Mouse (Mus musculus): ENCODE data around the gene Xirp2. TPM values are rescaled to one million over a fixed set of nuclear protein-coding genes. Genes with fewer than 3 reads are reported as not detected.
"Not testable (repeated sequence)": the region's sequence is repeated elsewhere in the genome, so short reads cannot be mapped to it uniquely, and the experiment has no call there.

Xirp2 gene
- polyA plus RNA-seq, 1 experiment from 2014 or later = 0.10 TPM

GRCm38 (mm10) chr2:67467036-67467435, 21.2 kb downstream of the Xirp2 start:
- Histone ChIP-seq H3K4me1 (ENCODE audit: control insufficient read depth, insufficient read depth, low read length) (no peaks in the 10 kb centered on the region), H3K27ac (ENCODE audit: low read depth, low read length) (no peak overlapping the region), H3K9me3 (replicated peaks; ENCODE audit: control insufficient read depth, low read length) (no peaks in the 10 kb centered on the region), H3K27me3 (ENCODE audit: control insufficient read depth, insufficient read depth, low read length) (no peaks in the 10 kb centered on the region), H3K9ac (ENCODE audit: low read depth, low read length) (no peak overlapping the region), H3K4me3 (ENCODE audit: low read depth, low read length) (no peak overlapping the region), H3K36me3 (ENCODE audit: control insufficient read depth, insufficient read depth, low read length) (no peaks in the 10 kb centered on the region), H3K4me2 (no peak overlapping the region)
- 81% methylated on average over 7 of the region's 7 CpGs for WGBS (ENCODE audit: insufficient replicate concordance)
- no peak for ATAC-seq (replicated peaks; ENCODE audit: insufficient number of reproducible peaks, low FRiP score, low TSS enrichment)

DNA sequence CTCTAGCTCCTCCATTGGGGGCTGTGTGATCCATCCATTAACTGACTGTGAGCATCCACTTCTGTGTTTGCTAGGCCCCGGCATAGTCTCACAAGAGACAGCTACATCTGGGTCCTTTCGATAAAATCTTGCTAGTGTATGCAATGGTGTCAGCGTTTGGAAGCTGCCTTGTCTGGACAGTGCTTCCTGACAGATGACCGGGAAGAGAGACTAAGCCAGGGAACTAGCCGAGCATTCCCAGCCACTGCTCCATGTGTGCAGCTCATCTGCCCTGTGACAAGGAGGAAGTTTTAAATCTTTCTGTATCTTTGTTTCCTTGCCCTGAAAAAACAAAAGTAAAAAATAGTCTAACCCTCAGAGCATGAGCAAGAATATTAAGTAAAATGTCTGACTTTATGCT, 24.2 kb downstream of the Xirp2 start:
- H3K9ac ChIP-seq (ENCODE audit: low read depth, low read length); H3K27me3 ChIP-seq (ENCODE audit: control insufficient read depth, insufficient read depth, low read length); H3K4me3 ChIP-seq (ENCODE audit: low read depth, low read length); ATAC-seq (replicated peaks; ENCODE audit: insufficient number of reproducible peaks, low FRiP score, low TSS enrichment); H3K36me3 ChIP-seq (ENCODE audit: control insufficient read depth, insufficient read depth, low read length); H3K4me1 ChIP-seq (ENCODE audit: control insufficient read depth, insufficient read depth, low read length); H3K9me3 ChIP-seq (replicated peaks; ENCODE audit: control insufficient read depth, low read length); H3K27ac ChIP-seq (ENCODE audit: low read depth, low read length); H3K4me2 ChIP-seq: not testable (repeated sequence)
- whole genome bisulfite sequencing (ENCODE audit: insufficient replicate concordance) = 64% methylated on average over 5 of the region's 5 CpGs

DNA sequence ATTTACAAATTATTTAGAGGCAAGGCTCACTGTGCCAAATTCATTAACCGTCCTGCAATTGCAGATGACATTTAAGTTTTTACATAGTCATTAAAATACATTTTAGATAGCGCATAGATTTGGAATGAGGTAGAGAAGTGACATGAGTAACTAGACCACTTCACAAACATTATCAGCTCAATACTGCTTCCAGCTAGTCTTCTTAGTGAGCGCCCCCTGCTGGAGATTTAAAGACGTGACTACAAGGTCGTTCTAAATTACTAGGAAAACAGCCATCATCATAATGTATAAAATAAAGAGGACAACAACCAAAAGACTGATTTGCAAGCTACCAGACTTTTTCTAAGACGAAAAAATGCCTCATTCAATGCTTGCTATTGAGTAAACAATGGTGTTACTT, 32.0 kb downstream of the Xirp2 start:
- Histone ChIP-seq H3K9ac (ENCODE audit: low read depth, low read length) (no peak overlapping the region), H3K36me3 (ENCODE audit: control insufficient read depth, insufficient read depth, low read length) (no peaks in the 10 kb centered on the region), H3K4me2 (no peak overlapping the region), H3K4me3 (ENCODE audit: low read depth, low read length) (no peak overlapping the region), H3K27ac (ENCODE audit: low read depth, low read length) (no peak overlapping the region), H3K27me3 (ENCODE audit: control insufficient read depth, insufficient read depth, low read length) (no peaks in the 10 kb centered on the region), H3K4me1 (ENCODE audit: control insufficient read depth, insufficient read depth, low read length) (peaks cover 5% of the 10 kb centered on the region; the same call in 1 of the 2 replicates), H3K9me3 (replicated peaks; ENCODE audit: control insufficient read depth, low read length) (no peaks in the 10 kb centered on the region)
- 16% methylated on average over 6 of the region's 6 CpGs for WGBS (ENCODE audit: insufficient replicate concordance)
- no peak for ATAC-seq (replicated peaks; ENCODE audit: insufficient number of reproducible peaks, low FRiP score, low TSS enrichment)

- ATAC-seq (replicated peaks; ENCODE audit: insufficient number of reproducible peaks, low FRiP score, low TSS enrichment) = no peak
- no peak overlapping the region for H3K9ac ChIP-seq (ENCODE audit: low read depth, low read length)
- no peak overlapping the region for H3K27ac ChIP-seq (ENCODE audit: low read depth, low read length)
- no peaks in the 10 kb centered on the region for H3K9me3 ChIP-seq (replicated peaks; ENCODE audit: control insufficient read depth, low read length)
- no peaks in the 10 kb centered on the region for H3K27me3 ChIP-seq (ENCODE audit: control insufficient read depth, insufficient read depth, low read length)
- peaks cover 5% of the 10 kb centered on the region; the same call in 1 of the 2 replicates for H3K4me1 ChIP-seq (ENCODE audit: control insufficient read depth, insufficient read depth, low read length)
- H3K4me2 ChIP-seq = no peak overlapping the region
- no peak overlapping the region for H3K4me3 ChIP-seq (ENCODE audit: low read depth, low read length)
- no peaks in the 10 kb centered on the region for H3K36me3 ChIP-seq (ENCODE audit: control insufficient read depth, insufficient read depth, low read length)
- WGBS (ENCODE audit: insufficient replicate concordance) = 55% methylated on average over 3 of the region's 3 CpGs
These were observed 35.2 kb downstream of the Xirp2 start for GRCm38 (mm10) chr2:67481051-67481450.

DNA sequence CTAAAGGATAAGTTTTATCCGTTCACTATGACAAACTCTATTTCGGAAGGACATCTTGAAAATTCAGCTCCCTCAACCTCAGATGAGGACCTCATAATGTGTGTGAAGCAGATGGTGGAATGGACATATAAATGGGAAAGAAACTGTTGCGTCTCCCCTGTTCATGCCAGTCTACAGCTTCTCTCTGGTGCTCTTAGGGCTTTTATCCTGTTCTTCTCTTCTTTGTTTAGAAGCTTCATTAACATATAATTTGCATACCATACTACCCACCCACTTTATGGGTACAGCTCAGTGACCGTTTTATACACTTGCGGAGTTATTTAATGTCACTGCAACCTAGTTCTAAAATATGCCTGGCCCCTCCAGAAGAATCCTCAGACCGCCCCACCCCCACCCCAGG, 40.9 kb downstream of the Xirp2 start:
- Histone ChIP-seq H3K9ac (ENCODE audit: low read depth, low read length) (no peak overlapping the region), H3K4me2 (no peak overlapping the region), H3K4me1 (ENCODE audit: control insufficient read depth, insufficient read depth, low read length) (no peaks in the 10 kb centered on the region), H3K36me3 (ENCODE audit: control insufficient read depth, insufficient read depth, low read length) (no peaks in the 10 kb centered on the region), H3K27ac (ENCODE audit: low read depth, low read length) (no peak overlapping the region), H3K9me3 (replicated peaks; ENCODE audit: control insufficient read depth, low read length) (no peaks in the 10 kb centered on the region), H3K27me3 (ENCODE audit: control insufficient read depth, insufficient read depth, low read length) (no peaks in the 10 kb centered on the region), H3K4me3 (ENCODE audit: low read depth, low read length) (no peak overlapping the region)
- WGBS (ENCODE audit: insufficient replicate concordance) = 88% methylated on average over 6 of the region's 6 CpGs
- ATAC-seq (replicated peaks; ENCODE audit: insufficient number of reproducible peaks, low FRiP score, low TSS enrichment) = no peak

GRCm38 (mm10) chr2:67487162-67487561, 41.4 kb downstream of the Xirp2 start:
- Histone ChIP-seq H3K27me3 (ENCODE audit: control insufficient read depth, insufficient read depth, low read length) (no peaks in the 10 kb centered on the region), H3K4me1 (ENCODE audit: control insufficient read depth, insufficient read depth, low read length) (no peaks in the 10 kb centered on the region), H3K4me2 (no peak overlapping the region), H3K9ac (ENCODE audit: low read depth, low read length) (no peak overlapping the region), H3K27ac (ENCODE audit: low read depth, low read length) (no peak overlapping the region), H3K36me3 (ENCODE audit: control insufficient read depth, insufficient read depth, low read length) (no peaks in the 10 kb centered on the region), H3K9me3 (replicated peaks; ENCODE audit: control insufficient read depth, low read length) (no peaks in the 10 kb centered on the region), H3K4me3 (ENCODE audit: low read depth, low read length) (no peak overlapping the region)
- ATAC-seq (replicated peaks; ENCODE audit: insufficient number of reproducible peaks, low FRiP score, low TSS enrichment) = no peak
- WGBS (ENCODE audit: insufficient replicate concordance) = 75% methylated on average over 3 of the region's 3 CpGs

DNA sequence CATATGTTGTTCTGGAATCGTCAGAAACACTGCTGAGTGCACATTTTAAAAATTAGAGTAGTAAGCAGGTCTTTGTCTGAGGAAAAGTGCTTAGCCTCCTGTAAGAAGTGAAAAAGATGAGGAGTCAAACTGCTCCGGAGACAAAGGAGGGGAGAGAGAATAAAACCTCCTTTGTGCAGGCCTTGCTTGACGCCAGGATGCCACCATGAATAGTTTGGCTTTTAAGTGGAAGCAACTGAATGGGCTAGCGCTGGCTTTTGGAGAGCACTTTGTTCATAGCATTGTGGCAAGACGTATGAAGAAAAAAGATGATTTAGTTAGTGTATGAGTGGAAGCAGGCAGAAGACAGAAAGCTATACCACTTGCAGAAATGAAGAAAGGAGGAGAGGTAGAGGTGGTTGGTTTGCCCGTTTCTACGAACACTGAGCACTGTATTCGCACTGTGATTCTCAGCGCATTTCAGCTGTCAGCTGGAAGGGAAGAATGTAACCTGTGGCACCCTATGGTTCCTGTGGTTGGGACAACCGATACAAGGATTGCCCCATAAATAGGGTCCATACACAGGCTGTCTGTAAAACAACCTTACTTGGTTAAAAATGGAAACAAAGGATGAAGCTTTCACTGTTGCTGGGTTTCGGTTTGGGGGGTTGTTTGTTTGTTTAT, 42.8 kb downstream of the Xirp2 start:
- 73% methylated on average over 11 of the region's 11 CpGs for WGBS (ENCODE audit: insufficient replicate concordance)

DNA sequence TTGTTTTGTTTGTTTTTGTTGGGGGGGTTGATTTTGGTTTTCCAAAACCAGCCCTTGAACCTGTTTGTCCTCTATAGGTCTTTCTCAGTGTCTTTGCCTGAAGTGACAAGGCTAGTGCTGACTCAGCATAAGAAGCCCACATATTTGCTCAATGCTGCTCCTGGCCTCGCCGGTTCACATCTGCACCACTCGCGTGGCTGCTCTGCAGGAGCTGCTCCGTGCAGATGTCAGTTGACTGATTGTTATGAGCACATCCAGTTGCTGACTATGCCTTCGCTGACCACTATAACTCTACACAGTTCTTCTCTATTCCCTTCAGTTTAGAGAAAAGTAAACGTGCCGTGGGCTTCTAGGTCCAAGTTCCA, 43.3 kb downstream of the Xirp2 start:
- 79% methylated on average over 8 of the region's 8 CpGs for WGBS (ENCODE audit: insufficient replicate concordance)
- Histone ChIP-seq H3K9me3 (replicated peaks; ENCODE audit: control insufficient read depth, low read length) (no peaks in the 10 kb centered on the region), H3K9ac (ENCODE audit: low read depth, low read length) (no peak overlapping the region), H3K27me3 (ENCODE audit: control insufficient read depth, insufficient read depth, low read length) (no peaks in the 10 kb centered on the region), H3K27ac (ENCODE audit: low read depth, low read length) (no peak overlapping the region), H3K36me3 (ENCODE audit: control insufficient read depth, insufficient read depth, low read length) (no peaks in the 10 kb centered on the region), H3K4me2 (no peak overlapping the region), H3K4me3 (ENCODE audit: low read depth, low read length) (no peak overlapping the region), H3K4me1 (ENCODE audit: control insufficient read depth, insufficient read depth, low read length) (no peaks in the 10 kb centered on the region)
- no peak for ATAC-seq (replicated peaks; ENCODE audit: insufficient number of reproducible peaks, low FRiP score, low TSS enrichment)

More for the DNA sequence above, 42.8 kb downstream of the Xirp2 start:
- Histone ChIP-seq H3K27ac (ENCODE audit: low read depth, low read length) (no peak overlapping the region), H3K9ac (ENCODE audit: low read depth, low read length) (no peak overlapping the region), H3K4me2 (no peak overlapping the region), H3K4me3 (ENCODE audit: low read depth, low read length) (no peak overlapping the region), H3K4me1 (ENCODE audit: control insufficient read depth, insufficient read depth, low read length) (no peaks in the 10 kb centered on the region), H3K27me3 (ENCODE audit: control insufficient read depth, insufficient read depth, low read length) (no peaks in the 10 kb centered on the region), H3K9me3 (replicated peaks; ENCODE audit: control insufficient read depth, low read length) (no peaks in the 10 kb centered on the region), H3K36me3 (ENCODE audit: control insufficient read depth, insufficient read depth, low read length) (no peaks in the 10 kb centered on the region)
- no peak for ATAC-seq (replicated peaks; ENCODE audit: insufficient number of reproducible peaks, low FRiP score, low TSS enrichment)

DNA sequence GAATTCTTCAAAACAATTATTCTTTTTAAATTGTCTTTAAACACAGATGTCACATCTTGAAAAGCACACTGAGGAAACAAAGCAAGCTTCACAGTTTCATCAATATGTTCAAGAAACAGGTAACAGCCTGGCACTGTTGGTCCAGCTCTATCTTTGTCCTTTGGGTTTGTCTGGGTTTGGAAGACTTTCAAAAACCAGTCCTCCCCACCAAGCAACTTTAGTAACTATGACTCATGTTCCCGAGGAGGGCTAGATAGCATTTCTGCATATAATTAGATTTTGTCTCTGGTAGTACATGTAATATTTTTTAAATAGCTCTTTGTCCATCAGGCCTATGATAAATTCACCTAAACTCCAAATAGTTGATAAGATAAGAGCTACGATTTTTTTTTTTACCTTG, 59.7 kb downstream of the Xirp2 start:
- Histone ChIP-seq H3K27ac (ENCODE audit: low read depth, low read length) (no peak overlapping the region), H3K9ac (ENCODE audit: low read depth, low read length) (no peak overlapping the region), H3K27me3 (ENCODE audit: control insufficient read depth, insufficient read depth, low read length) (no peaks in the 10 kb centered on the region), H3K36me3 (ENCODE audit: control insufficient read depth, insufficient read depth, low read length) (no peaks in the 10 kb centered on the region), H3K4me1 (ENCODE audit: control insufficient read depth, insufficient read depth, low read length) (no peaks in the 10 kb centered on the region), H3K4me2 (no peak overlapping the region), H3K9me3 (replicated peaks; ENCODE audit: control insufficient read depth, low read length) (no peaks in the 10 kb centered on the region), H3K4me3 (ENCODE audit: low read depth, low read length) (no peak overlapping the region)
- 45% methylated on average over 2 of the region's 2 CpGs for WGBS (ENCODE audit: insufficient replicate concordance)
- no peak for ATAC-seq (replicated peaks; ENCODE audit: insufficient number of reproducible peaks, low FRiP score, low TSS enrichment)

Measured in heart, embryonic 11.5 days (tissue).